Mouse (Mus musculus): ENCODE data around the gene Rnase11. TPM values are rescaled to one million over a fixed set of nuclear protein-coding genes. Genes with fewer than 3 reads are reported as not detected.

Gene Rnase11
- polyA plus RNA-seq, 1 experiment from 2014 or later: not detected

Other genes with a start within 250 kb of the Rnase11 start
- gene Ccnb1ip1, start 242.4 kb downstream of the Rnase11 start, polyA plus RNA-seq (2016; fragmentation: Nextera tagmentation; extraction: Ambion mirVana): not detected in 2 replicates
- gene Parp2, start 242.3 kb downstream of the Rnase11 start, polyA plus RNA-seq (2016; fragmentation: Nextera tagmentation; extraction: Ambion mirVana): 51.3 and 58.6 TPM in 2 replicates
- gene Tep1, start 179.6 kb downstream of the Rnase11 start, polyA plus RNA-seq (2016; fragmentation: Nextera tagmentation; extraction: Ambion mirVana): 5.8 and 5.9 TPM in 2 replicates
- 0.47 and 0.81 TPM in 2 replicates for gene Klhl33, start 152.7 kb downstream of the Rnase11 start, polyA plus RNA-seq (2016; fragmentation: Nextera tagmentation; extraction: Ambion mirVana)
- gene Osgep, start 125.3 kb downstream of the Rnase11 start, polyA plus RNA-seq (2016; fragmentation: Nextera tagmentation; extraction: Ambion mirVana): 120 and 129 TPM in 2 replicates
- gene Apex1, start 125.2 kb downstream of the Rnase11 start, polyA plus RNA-seq (2016; fragmentation: Nextera tagmentation; extraction: Ambion mirVana): 272 and 279 TPM in 2 replicates
- 80.0 and 87.1 TPM in 2 replicates for gene Pip4p1, start 119.3 kb downstream of the Rnase11 start, polyA plus RNA-seq (2016; fragmentation: Nextera tagmentation; extraction: Ambion mirVana)
- 38.6 and 39.9 TPM in 2 replicates for gene Pnp, start 119.1 kb downstream of the Rnase11 start, polyA plus RNA-seq (2016; fragmentation: Nextera tagmentation; extraction: Ambion mirVana)
- gene Gm49342, start 105.6 kb downstream of the Rnase11 start, polyA plus RNA-seq (2016; fragmentation: Nextera tagmentation; extraction: Ambion mirVana): not detected in 2 replicates
- gene Pnp2, start 94.2 kb downstream of the Rnase11 start, polyA plus RNA-seq (2016; fragmentation: Nextera tagmentation; extraction: Ambion mirVana): 0.28 and 0.29 TPM in 2 replicates
- gene Rnase10, start 42.4 kb downstream of the Rnase11 start, polyA plus RNA-seq (2016; fragmentation: Nextera tagmentation; extraction: Ambion mirVana): not detected in 2 replicates
- gene Rnase9, start 8.3 kb downstream of the Rnase11 start, polyA plus RNA-seq (2016; fragmentation: Nextera tagmentation; extraction: Ambion mirVana): not detected in 2 replicates
- not detected in 2 replicates for gene Rnase12, start 7.5 kb upstream of the Rnase11 start, polyA plus RNA-seq (2016; fragmentation: Nextera tagmentation; extraction: Ambion mirVana)
- gene Olfr750, start 24.3 kb upstream of the Rnase11 start, polyA plus RNA-seq (2016; fragmentation: Nextera tagmentation; extraction: Ambion mirVana): not detected in 2 replicates
- gene Rnase4, start 40.9 kb upstream of the Rnase11 start, polyA plus RNA-seq (2016; fragmentation: Nextera tagmentation; extraction: Ambion mirVana): 11.6 and 14.5 TPM in 2 replicates
- gene Ang, start 41.0 kb upstream of the Rnase11 start, polyA plus RNA-seq (2016; fragmentation: Nextera tagmentation; extraction: Ambion mirVana): 3.1 and 4.2 TPM in 2 replicates
- gene Eddm3b, start 64.3 kb upstream of the Rnase11 start, polyA plus RNA-seq (2016; fragmentation: Nextera tagmentation; extraction: Ambion mirVana): not detected in 2 replicates
- 0.11 and 0.24 TPM in 2 replicates for gene Rnase6, start 73.7 kb upstream of the Rnase11 start, polyA plus RNA-seq (2016; fragmentation: Nextera tagmentation; extraction: Ambion mirVana)
- gene Rnase1, start 96.6 kb upstream of the Rnase11 start, polyA plus RNA-seq (2016; fragmentation: Nextera tagmentation; extraction: Ambion mirVana): 0.39 TPM in 1 of 2 replicates, not detected in the other
- not detected in 2 replicates for gene Rnase2b, start 112.1 kb upstream of the Rnase11 start, polyA plus RNA-seq (2016; fragmentation: Nextera tagmentation; extraction: Ambion mirVana)
- gene Ang2, start 149.0 kb upstream of the Rnase11 start, polyA plus RNA-seq (2016; fragmentation: Nextera tagmentation; extraction: Ambion mirVana): not detected in 2 replicates
- gene Ear14, start 153.2 kb upstream of the Rnase11 start, polyA plus RNA-seq (2016; fragmentation: Nextera tagmentation; extraction: Ambion mirVana): not detected in 2 replicates
- gene Rnase2a, start 205.9 kb upstream of the Rnase11 start, polyA plus RNA-seq (2016; fragmentation: Nextera tagmentation; extraction: Ambion mirVana): not detected in 2 replicates